Mouse (Mus musculus) stomach, embryonic 16.5 days (tissue): ENCODE data around the gene D130043K22Rik. TPM values are rescaled to one million over a fixed set of nuclear protein-coding genes. Genes with fewer than 3 reads are reported as not detected.

Experiments used
- ATAC-seq: fragments of 200-750 bp; cut with Nextera tagmentation; 2 replicates; pipeline ENCODE4 v1.8.0; 2017; ENCODE audit warnings: moderate number of reproducible peaks, moderate TSS enrichment; ENCODE audit not compliant: insufficient read depth, low FRiP score
- H3K27ac ChIP-seq: fragments of 300-500 bp; sonication (generic); 2 replicates; pipeline ENCODE4 v1.5.1; 2014; ENCODE audit warnings: low read length
- H3K27me3 ChIP-seq: fragments of 300-500 bp; sonication (generic); 2 replicates; pipeline ENCODE4 v1.6.1; 2014; ENCODE audit warnings: low read length, control low read depth, mixed read lengths; ENCODE audit not compliant: control insufficient read depth, insufficient read depth
- H3K36me3 ChIP-seq: fragments of 300-500 bp; sonication (generic); 2 replicates; pipeline ENCODE4 v1.6.1; 2014; ENCODE audit warnings: low read length; ENCODE audit not compliant: control insufficient read depth, insufficient read depth
- H3K4me1 ChIP-seq: fragments of 300-500 bp; sonication (generic); 2 replicates; pipeline ENCODE4 v1.6.1; 2014; ENCODE audit warnings: low read length, control low read depth, mixed read lengths; ENCODE audit not compliant: control insufficient read depth, insufficient read depth
- H3K4me2 ChIP-seq: fragments of 300-500 bp; sonication (generic); 2 replicates; pipeline ENCODE4 v1.6.1; 2014; ENCODE audit warnings: low read depth, low read length, mixed read lengths
- H3K4me3 ChIP-seq: fragments of 300-500 bp; sonication (generic); replicated peaks from 2 replicates; pipeline ENCODE4 v1.5.1; 2014; ENCODE audit warnings: mild to moderate bottlenecking, low read length
- H3K9ac ChIP-seq: fragments of 300-500 bp; sonication (generic); 2 replicates; pipeline ENCODE4 v1.6.1; 2014; ENCODE audit warnings: low read length
- H3K9me3 ChIP-seq: fragments of 300-500 bp; sonication (generic); replicated peaks from 2 replicates; pipeline ENCODE4 v1.6.1; 2016; ENCODE audit warnings: low read length, control low read depth; ENCODE audit not compliant: control insufficient read depth
- WGBS: fragments of 180-500 bp; shearing (Covaris S2); extraction: QIAGEN DNeasy Blood & Tissue Kit; methylation state at CpG from one replicate; pipeline ENCODE4 v1.1.7; 2014; 5-methylcytosine and 5-hydroxymethylcytosine counted together
- polyA plus RNA-seq: library from polyadenylated mRNA; unstranded; fragments of >200 nt; fragmentation: Nextera tagmentation; extraction: Ambion mirVana; gene quantifications from 2 replicates; pipeline ENCODE4 v1.2.1, GENCODE M21; 2015

D130043K22Rik gene
- polyA plus RNA-seq, 1 experiment from 2014 or later = 0.63 TPM

DNA sequence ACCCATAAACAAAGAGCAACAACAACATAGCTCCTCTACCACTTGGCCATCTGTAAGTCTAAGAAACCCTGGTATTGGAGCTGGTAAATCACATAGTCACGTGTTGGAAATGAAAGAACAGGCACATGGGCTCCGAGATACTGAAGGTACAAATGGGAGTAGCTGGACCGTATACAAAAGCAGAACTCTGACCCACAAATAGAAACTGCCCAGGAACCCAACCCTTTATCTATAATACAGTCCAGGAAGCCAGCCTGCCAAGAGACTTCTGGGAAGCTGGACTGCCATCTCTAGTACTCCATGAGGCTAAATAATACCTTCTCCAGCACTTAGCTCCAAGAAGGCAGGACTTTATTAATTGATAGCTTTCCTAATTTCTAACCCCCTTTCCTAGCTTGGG, 7.6 kb downstream of the D130043K22Rik start:
- no peak for ATAC-seq
- no peak overlapping the region for H3K4me2 ChIP-seq
- no peaks in the 10 kb centered on the region for H3K27me3 ChIP-seq
- no peak overlapping the region for H3K4me3 ChIP-seq
- H3K9me3 ChIP-seq = no peaks in the 10 kb centered on the region
- no peaks in the 10 kb centered on the region for H3K4me1 ChIP-seq
- H3K9ac ChIP-seq = no peak overlapping the region
- H3K27ac ChIP-seq = no peak overlapping the region
- WGBS = 71% methylated on average over 3 of the region's 3 CpGs
- no peaks in the 10 kb centered on the region for H3K36me3 ChIP-seq

DNA sequence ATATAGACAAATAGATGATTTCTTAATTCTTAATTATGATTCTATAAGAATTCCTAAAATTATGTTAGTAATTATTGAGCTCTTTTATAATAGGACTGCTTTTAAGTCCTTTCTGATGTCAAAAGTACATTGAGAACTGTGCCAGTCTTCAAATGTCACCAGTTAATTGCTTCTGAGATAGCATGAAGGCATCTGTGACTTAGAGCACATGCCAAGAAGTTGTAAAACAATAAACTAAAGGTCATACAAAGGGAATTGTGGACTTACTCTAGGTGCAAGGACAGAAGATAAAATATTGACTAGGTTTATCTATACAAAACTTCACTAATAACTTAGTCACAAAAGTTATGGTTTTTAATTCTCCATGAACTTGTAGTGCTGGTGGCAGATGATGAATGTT, 14.2 kb downstream of the D130043K22Rik start:
- no peak overlapping the region for H3K4me2 ChIP-seq
- no peak overlapping the region for H3K27ac ChIP-seq
- no peaks in the 10 kb centered on the region for H3K36me3 ChIP-seq
- no peaks in the 10 kb centered on the region; the same call in 1 of the 2 replicates for H3K4me1 ChIP-seq
- no peak for ATAC-seq
- H3K27me3 ChIP-seq = no peaks in the 10 kb centered on the region
- H3K9me3 ChIP-seq = no peaks in the 10 kb centered on the region
- no peak overlapping the region for H3K9ac ChIP-seq
- H3K4me3 ChIP-seq = no peak overlapping the region

DNA sequence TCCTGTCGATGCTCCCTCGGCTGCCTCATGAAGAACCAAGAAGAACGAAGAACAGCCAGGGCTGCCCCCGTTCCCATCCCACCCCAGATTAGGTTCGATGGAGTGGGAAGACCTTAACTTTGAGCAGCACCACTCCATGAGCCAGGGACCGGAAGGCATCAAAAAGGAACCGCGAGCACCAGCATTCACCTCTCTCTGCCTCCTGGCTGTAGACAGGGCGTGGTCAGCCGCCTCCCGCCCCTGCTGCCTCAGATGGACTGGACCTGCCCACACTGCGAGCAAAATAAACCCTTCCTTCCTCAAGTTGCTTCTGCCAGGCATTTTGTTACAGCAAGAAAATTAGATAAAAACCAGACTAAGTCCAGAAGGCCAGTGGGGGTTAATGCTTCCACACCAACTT, 16.1 kb downstream of the D130043K22Rik start:
- WGBS = 68% methylated on average over 12 of the region's 12 CpGs
- Histone ChIP-seq H3K27ac (no peak overlapping the region), H3K9me3 (no peaks in the 10 kb centered on the region), H3K9ac (no peak overlapping the region), H3K4me1 (no peaks in the 10 kb centered on the region; the same call in 1 of the 2 replicates), H3K27me3 (no peaks in the 10 kb centered on the region), H3K36me3 (no peaks in the 10 kb centered on the region), H3K4me2 (no peak overlapping the region), H3K4me3 (no peak overlapping the region)
- ATAC-seq = no peak

DNA sequence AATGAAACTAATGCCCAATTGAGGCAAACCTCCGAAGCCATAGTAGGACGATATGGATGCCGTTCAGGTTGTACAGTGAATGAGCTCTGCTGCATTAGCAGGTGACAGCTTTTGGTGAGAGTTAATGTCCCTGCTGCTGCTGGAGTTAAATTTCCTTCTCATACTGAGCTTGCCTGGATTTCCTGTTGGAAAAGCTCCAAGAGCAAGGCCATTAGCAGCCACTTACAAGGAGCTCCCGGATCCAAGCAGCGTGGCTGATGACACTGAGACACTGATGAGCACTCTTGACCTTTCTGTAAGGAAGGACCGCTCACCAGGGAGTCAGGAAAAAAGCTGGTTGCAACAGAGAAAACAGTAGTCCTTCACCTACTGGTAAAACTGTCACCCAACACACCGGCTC, 17.1 kb downstream of the D130043K22Rik start:
- WGBS = 50% methylated on average over 7 of the region's 7 CpGs
- Histone ChIP-seq H3K27ac (no peak overlapping the region), H3K9ac (no peak overlapping the region), H3K27me3 (no peaks in the 10 kb centered on the region), H3K36me3 (no peaks in the 10 kb centered on the region), H3K4me2 (no peak overlapping the region), H3K9me3 (no peaks in the 10 kb centered on the region), H3K4me3 (no peak overlapping the region), H3K4me1 (no peaks in the 10 kb centered on the region; the same call in 1 of the 2 replicates)
- ATAC-seq = no peak

GRCm38 (mm10) chr13:24862520-24862919, 17.6 kb downstream of the D130043K22Rik start:
- no peaks in the 10 kb centered on the region for H3K27me3 ChIP-seq
- no peaks in the 10 kb centered on the region; the same call in 1 of the 2 replicates for H3K4me1 ChIP-seq
- no peak overlapping the region for H3K9ac ChIP-seq
- H3K36me3 ChIP-seq = no peaks in the 10 kb centered on the region
- H3K4me2 ChIP-seq = no peak overlapping the region
- H3K4me3 ChIP-seq = no peak overlapping the region
- H3K9me3 ChIP-seq = no peaks in the 10 kb centered on the region
- WGBS = 57% methylated on average over 7 of the region's 7 CpGs
- H3K27ac ChIP-seq = no peak overlapping the region
- ATAC-seq = no peak

- no peak overlapping the region for H3K27ac ChIP-seq
Observed at GRCm38 (mm10) chr13:24866430-24867402, 21.8 kb downstream of the D130043K22Rik start.

GRCm38 (mm10) chr13:24867789-24868188, 22.9 kb downstream of the D130043K22Rik start:
- ATAC-seq = no peak
- H3K36me3 ChIP-seq = no peaks in the 10 kb centered on the region
- 81% methylated on average over 10 of the region's 10 CpGs for WGBS
- no peak overlapping the region for H3K9ac ChIP-seq
- no peaks in the 10 kb centered on the region for H3K9me3 ChIP-seq
- no peak overlapping the region for H3K27ac ChIP-seq
- H3K4me2 ChIP-seq = no peak overlapping the region
- H3K4me3 ChIP-seq = no peak overlapping the region
- H3K4me1 ChIP-seq = no peaks in the 10 kb centered on the region; the same call in 1 of the 2 replicates
- no peaks in the 10 kb centered on the region for H3K27me3 ChIP-seq

More at GRCm38 (mm10) chr13:24866430-24867402, 21.8 kb downstream of the D130043K22Rik start:
- no peaks in the 10 kb centered on the region for H3K9me3 ChIP-seq
- no peaks in the 10 kb centered on the region; the same call in 1 of the 2 replicates for H3K4me1 ChIP-seq
- no peak for ATAC-seq
- no peak overlapping the region for H3K4me2 ChIP-seq
- 43% methylated on average over 9 of the region's 9 CpGs for WGBS
- H3K36me3 ChIP-seq = no peaks in the 10 kb centered on the region
- no peaks in the 10 kb centered on the region for H3K27me3 ChIP-seq
- H3K9ac ChIP-seq = no peak overlapping the region
- H3K4me3 ChIP-seq = no peak overlapping the region

- Histone ChIP-seq H3K9me3 (no peaks in the 10 kb centered on the region), H3K9ac (no peak overlapping the region), H3K36me3 (no peaks in the 10 kb centered on the region), H3K4me2 (no peak overlapping the region), H3K4me3 (no peak overlapping the region), H3K27me3 (no peaks in the 10 kb centered on the region), H3K27ac (no peak overlapping the region), H3K4me1 (no peaks in the 10 kb centered on the region; the same call in 1 of the 2 replicates)
- no peak for ATAC-seq
- 87% methylated on average over 7 of the region's 7 CpGs for WGBS
Observed at GRCm38 (mm10) chr13:24868233-24868632, 23.3 kb downstream of the D130043K22Rik start.

GRCm38 (mm10) chr13:24879359-24880040, 34.6 kb downstream of the D130043K22Rik start:
- WGBS = 73% methylated on average over 15 of the region's 15 CpGs
- H3K27ac ChIP-seq = no peak overlapping the region
- H3K4me3 ChIP-seq = no peak overlapping the region
- no peaks in the 10 kb centered on the region for H3K27me3 ChIP-seq
- H3K4me2 ChIP-seq = no peak overlapping the region
- H3K36me3 ChIP-seq = no peaks in the 10 kb centered on the region
- no peaks in the 10 kb centered on the region for H3K9me3 ChIP-seq
- no peak for ATAC-seq
- no peaks in the 10 kb centered on the region for H3K4me1 ChIP-seq
- H3K9ac ChIP-seq = no peak overlapping the region
